Mouse (Mus musculus): Measurements from ENCODE around the gene Arpc2. TPM values are rescaled to one million over a fixed set of nuclear protein-coding genes. Genes with fewer than 3 reads are reported as not detected.
A peak's percentile ranks its signal among the peaks of the same experiment; 100 is the strongest.

The Arpc2 gene
- polyA plus RNA-seq, 1 experiment from 2014 or later = 448 TPM

DNA sequence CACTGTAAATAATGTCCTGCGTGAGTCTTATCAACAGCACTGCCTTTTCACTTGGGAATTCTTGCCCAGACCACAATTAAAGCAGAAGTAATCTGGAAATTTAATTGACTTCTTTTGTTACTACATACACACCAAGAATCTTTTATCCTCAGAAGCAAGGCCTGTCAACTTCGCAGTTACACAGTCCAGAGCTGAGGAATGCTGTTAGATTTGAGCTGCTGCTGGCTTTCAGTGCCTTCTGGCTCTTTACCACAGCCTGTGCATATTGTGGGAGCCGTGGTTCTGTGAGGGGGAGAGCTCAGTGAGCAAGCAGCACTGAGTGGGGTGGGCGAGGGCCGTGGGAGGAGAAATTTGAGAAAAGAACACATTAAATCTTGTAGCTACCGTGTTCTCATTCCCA lies 4.4 kb downstream of the Arpc2 start:
- H3K4me3 ChIP-seq = no peak overlapping the region
- 53% methylated on average over 6 of the region's 6 CpGs for WGBS
- 0 out of 2 replicates have a peak, but pooled peaks cover 5% of the 10 kb centered on the region for H3K36me3 ChIP-seq
- peaks cover 41% of the 10 kb centered on the region for H3K4me1 ChIP-seq
- H3K9me3 ChIP-seq = no peaks in the 10 kb centered on the region
- H3K27ac ChIP-seq = no peak overlapping the region; the same call in 1 of the 2 replicates
- H3K4me2 ChIP-seq = no peak overlapping the region
- ATAC-seq (ENCODE audit: borderline replicate concordance, extremely low read depth, low FRiP score, low TSS enrichment) = no peak
- no peaks in the 10 kb centered on the region for H3K27me3 ChIP-seq
- H3K9ac ChIP-seq = no peak overlapping the region

DNA sequence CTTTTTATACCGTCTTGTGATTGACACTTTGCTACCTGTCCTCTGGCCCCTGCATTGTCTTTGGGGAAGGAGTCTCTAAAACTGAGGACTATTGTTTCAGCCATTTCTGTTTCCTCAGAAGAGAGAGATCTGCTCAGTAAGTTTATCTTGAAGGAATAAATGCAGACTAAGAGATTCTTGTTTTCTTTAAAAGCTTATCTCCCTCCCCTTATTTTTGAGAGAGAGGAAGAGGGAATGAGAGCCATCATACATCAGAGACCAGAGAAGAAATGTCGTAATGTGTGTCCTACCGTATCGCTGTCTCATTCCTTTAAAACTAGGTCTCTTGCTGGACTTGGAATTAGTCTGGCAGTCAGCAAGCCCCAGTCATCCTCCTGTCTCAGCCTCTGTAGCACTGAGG lies 4.9 kb downstream of the Arpc2 start:
- no peaks in the 10 kb centered on the region for H3K27me3 ChIP-seq
- no peak overlapping the region for H3K9ac ChIP-seq
- ATAC-seq (ENCODE audit: borderline replicate concordance, extremely low read depth, low FRiP score, low TSS enrichment) = no peak
- no peak overlapping the region; the same call in 1 of the 2 replicates for H3K27ac ChIP-seq
- WGBS = 66% methylated on average over 4 of the region's 4 CpGs
- H3K4me1 ChIP-seq = peaks cover 36% of the 10 kb centered on the region
- no peaks in the 10 kb centered on the region for H3K9me3 ChIP-seq
- H3K4me3 ChIP-seq = no peak overlapping the region
- no peak overlapping the region for H3K4me2 ChIP-seq
- H3K36me3 ChIP-seq = peaks cover 5% of the 10 kb centered on the region; the same call in 1 of the 2 replicates

- H3K9ac ChIP-seq = no peak overlapping the region
- no peak for ATAC-seq (ENCODE audit: borderline replicate concordance, extremely low read depth, low FRiP score, low TSS enrichment)
- H3K4me3 ChIP-seq = no peak overlapping the region
- no peaks in the 10 kb centered on the region for H3K9me3 ChIP-seq
- peaks cover 29% of the 10 kb centered on the region for H3K36me3 ChIP-seq
- WGBS = 75% methylated on average over 2 of the region's 2 CpGs
- H3K4me1 ChIP-seq = peaks cover 12% of the 10 kb centered on the region
- H3K27me3 ChIP-seq = no peaks in the 10 kb centered on the region
- no peak overlapping the region for H3K4me2 ChIP-seq
- H3K27ac ChIP-seq = no peak overlapping the region
These were observed 9.6 kb downstream of the Arpc2 start for GRCm38 (mm10) chr1:74245525-74245924.

- Histone ChIP-seq H3K27ac (peak overlapping the region; percentile 52), H3K4me3 (no peak overlapping the region), H3K9ac (no peak overlapping the region), H3K4me1 (peaks cover 6% of the 10 kb centered on the region; the same call in 1 of the 2 replicates), H3K4me2 (no peak overlapping the region), H3K36me3 (peaks cover 58% of the 10 kb centered on the region), H3K9me3 (no peaks in the 10 kb centered on the region), H3K27me3 (no peaks in the 10 kb centered on the region)
- WGBS = 48% methylated on average over 1 of the region's 1 CpGs
- ATAC-seq (ENCODE audit: borderline replicate concordance, extremely low read depth, low FRiP score, low TSS enrichment) = no peak; the same call in 1 of the 2 replicates
These were observed 12.9 kb downstream of the Arpc2 start for GRCm38 (mm10) chr1:74248799-74249198.

GRCm38 (mm10) chr1:74249331-74249980 lies 13.6 kb downstream of the Arpc2 start:
- Histone ChIP-seq H3K27me3 (no peaks in the 10 kb centered on the region), H3K9me3 (no peaks in the 10 kb centered on the region), H3K36me3 (peaks cover 59% of the 10 kb centered on the region), H3K4me2 (no peak overlapping the region), H3K27ac (peak overlapping the region; percentile 52), H3K4me1 (peaks cover 6% of the 10 kb centered on the region; the same call in 1 of the 2 replicates), H3K9ac (no peak overlapping the region), H3K4me3 (no peak overlapping the region)
- no peak for ATAC-seq (ENCODE audit: borderline replicate concordance, extremely low read depth, low FRiP score, low TSS enrichment)
- WGBS = 66% methylated on average over 5 of the region's 5 CpGs

DNA sequence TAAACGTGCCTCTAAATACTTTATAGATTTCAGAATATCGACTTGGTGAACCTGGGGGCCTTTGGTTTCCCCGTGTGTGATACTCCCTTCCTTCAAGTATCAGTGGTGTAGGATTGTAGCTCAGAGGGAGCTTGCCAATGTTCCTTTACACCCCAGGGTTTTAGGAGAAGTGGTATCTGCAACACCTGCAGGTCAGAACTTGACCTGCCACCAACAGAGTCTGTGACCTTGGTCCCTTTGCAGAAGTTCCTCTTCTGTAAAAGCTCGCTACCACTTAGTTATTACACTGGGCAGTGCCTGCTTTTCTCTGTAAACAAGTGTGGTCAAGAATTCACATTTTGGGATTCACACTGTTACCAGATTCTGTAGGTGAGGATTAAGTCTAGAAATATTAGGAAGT lies 14.2 kb downstream of the Arpc2 start:
- H3K9me3 ChIP-seq = no peaks in the 10 kb centered on the region
- no peaks in the 10 kb centered on the region for H3K27me3 ChIP-seq
- H3K27ac ChIP-seq = no peak overlapping the region
- no peak for ATAC-seq (ENCODE audit: borderline replicate concordance, extremely low read depth, low FRiP score, low TSS enrichment)
- H3K4me1 ChIP-seq = peaks cover 6% of the 10 kb centered on the region; the same call in 1 of the 2 replicates
- no peak overlapping the region for H3K4me2 ChIP-seq
- no peak overlapping the region for H3K9ac ChIP-seq
- WGBS = 83% methylated on average over 4 of the region's 4 CpGs
- H3K36me3 ChIP-seq = peaks cover 64% of the 10 kb centered on the region
- H3K4me3 ChIP-seq = no peak overlapping the region

DNA sequence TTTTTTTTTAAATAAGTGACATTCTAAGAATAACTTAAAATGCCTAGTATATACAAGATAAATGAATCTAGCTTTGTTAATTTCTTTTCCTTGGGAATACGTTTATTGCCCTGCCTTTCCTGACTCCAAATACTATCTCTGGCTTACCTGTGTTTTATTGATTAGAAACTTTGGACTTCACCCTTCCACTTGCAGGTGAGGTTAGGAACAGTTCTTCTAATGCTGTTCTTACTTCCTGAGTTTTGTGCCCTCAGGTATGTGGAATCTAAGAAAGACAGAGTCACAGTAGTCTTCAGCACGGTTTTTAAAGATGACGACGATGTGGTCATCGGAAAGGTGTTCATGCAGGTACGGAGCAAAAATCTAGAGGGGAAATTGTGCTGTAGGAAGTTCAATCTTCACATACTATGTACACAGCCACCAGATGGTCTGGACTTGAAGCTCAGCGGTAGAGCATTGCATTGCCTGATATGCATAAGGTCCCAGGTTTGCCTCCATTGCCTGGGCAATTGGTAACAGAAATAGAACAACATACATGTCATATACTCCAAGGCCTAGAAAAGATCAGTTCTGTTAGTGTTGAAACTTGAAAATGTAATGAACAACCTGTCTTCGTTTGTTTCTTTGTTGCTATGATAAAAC lies 19.9 kb downstream of the Arpc2 start:
- 93% methylated on average over 8 of the region's 8 CpGs for WGBS
- Histone ChIP-seq H3K27ac (no peak overlapping the region), H3K36me3 (peaks cover 87% of the 10 kb centered on the region)

DNA sequence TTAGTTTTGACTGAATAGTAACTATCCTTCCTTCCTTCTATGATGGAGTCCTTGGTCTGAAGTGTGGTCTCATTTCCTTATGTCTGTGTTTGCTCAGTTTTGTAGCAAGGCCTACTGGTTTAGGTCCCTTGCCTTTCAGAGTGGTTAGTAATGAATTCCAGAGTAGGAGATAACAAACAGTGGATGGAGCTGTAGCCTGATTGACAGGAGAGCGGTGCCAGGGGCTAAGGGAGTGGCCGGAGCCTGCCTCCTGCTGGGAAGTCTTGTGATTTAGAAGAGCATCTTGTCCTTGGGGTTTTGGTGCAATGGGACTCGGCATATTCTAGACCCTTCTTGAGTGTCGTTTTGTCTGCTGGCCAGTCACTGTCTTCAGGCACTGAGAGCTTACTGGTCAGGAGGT lies 20.9 kb downstream of the Arpc2 start:
- no peaks in the 10 kb centered on the region for H3K4me1 ChIP-seq
- H3K9me3 ChIP-seq = no peaks in the 10 kb centered on the region
- no peaks in the 10 kb centered on the region for H3K27me3 ChIP-seq
- H3K9ac ChIP-seq = no peak overlapping the region
- H3K4me3 ChIP-seq = no peak overlapping the region
- no peak for ATAC-seq (ENCODE audit: borderline replicate concordance, extremely low read depth, low FRiP score, low TSS enrichment)
- H3K36me3 ChIP-seq = peaks cover 84% of the 10 kb centered on the region
- WGBS = 77% methylated on average over 4 of the region's 4 CpGs
- H3K4me2 ChIP-seq = no peak overlapping the region
- H3K27ac ChIP-seq = no peak overlapping the region

More for the DNA sequence above, 19.9 kb downstream of the Arpc2 start:
- Histone ChIP-seq H3K4me1 (no peaks in the 10 kb centered on the region), H3K9ac (no peak overlapping the region), H3K4me2 (no peak overlapping the region), H3K27me3 (no peaks in the 10 kb centered on the region), H3K9me3 (no peaks in the 10 kb centered on the region), H3K4me3 (no peak overlapping the region)
- no peak for ATAC-seq (ENCODE audit: borderline replicate concordance, extremely low read depth, low FRiP score, low TSS enrichment)

GRCm38 (mm10) chr1:74262510-74262909 lies 26.6 kb downstream of the Arpc2 start:
- no peak for ATAC-seq (ENCODE audit: borderline replicate concordance, extremely low read depth, low FRiP score, low TSS enrichment)
- 80% methylated on average over 6 of the region's 6 CpGs for WGBS
- H3K4me1 ChIP-seq = no peaks in the 10 kb centered on the region

GRCm38 (mm10) chr1:74268750-74269149 lies 32.9 kb downstream of the Arpc2 start:
- Histone ChIP-seq H3K4me2 (no peak overlapping the region), H3K36me3 (peaks cover 54% of the 10 kb centered on the region), H3K9ac (no peak overlapping the region), H3K9me3 (no peaks in the 10 kb centered on the region), H3K27me3 (no peaks in the 10 kb centered on the region), H3K27ac (no peak overlapping the region), H3K4me1 (no peaks in the 10 kb centered on the region), H3K4me3 (no peak overlapping the region)
- WGBS = 76% methylated on average over 8 of the region's 8 CpGs
- no peak for ATAC-seq (ENCODE audit: borderline replicate concordance, extremely low read depth, low FRiP score, low TSS enrichment)

More at GRCm38 (mm10) chr1:74262510-74262909, 26.6 kb downstream of the Arpc2 start:
- no peaks in the 10 kb centered on the region for H3K27me3 ChIP-seq
- peaks cover 90% of the 10 kb centered on the region for H3K36me3 ChIP-seq
- no peak overlapping the region for H3K4me3 ChIP-seq
- no peak overlapping the region for H3K4me2 ChIP-seq
- no peaks in the 10 kb centered on the region for H3K9me3 ChIP-seq
- no peak overlapping the region for H3K27ac ChIP-seq
- no peak overlapping the region for H3K9ac ChIP-seq

DNA sequence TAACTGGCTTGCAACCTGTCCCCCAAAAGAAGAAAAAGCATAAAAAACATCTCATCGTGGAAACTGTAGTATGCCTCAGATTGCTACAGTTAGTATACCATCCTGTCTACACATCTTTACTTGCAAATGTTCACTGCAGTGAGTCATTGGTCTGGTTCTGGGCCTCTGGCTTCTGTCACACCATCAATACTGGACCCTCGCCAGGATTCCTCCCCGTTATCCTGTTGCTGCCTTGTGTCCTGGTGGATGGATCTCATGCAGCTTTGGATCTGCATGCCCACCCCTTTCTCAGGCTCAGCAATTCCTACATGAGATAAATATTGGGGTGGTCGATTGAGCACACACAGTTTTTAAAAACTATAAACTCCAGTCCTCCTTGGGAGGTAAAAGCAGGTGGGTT lies 35.8 kb downstream of the Arpc2 start:
- Histone ChIP-seq H3K27me3 (no peaks in the 10 kb centered on the region), H3K9me3 (no peaks in the 10 kb centered on the region), H3K9ac (no peak overlapping the region), H3K4me1 (peaks cover 11% of the 10 kb centered on the region), H3K27ac (no peak overlapping the region), H3K36me3 (peaks cover 25% of the 10 kb centered on the region), H3K4me2 (no peak overlapping the region), H3K4me3 (no peak overlapping the region)
- 55% methylated on average over 4 of the region's 4 CpGs for WGBS
- ATAC-seq (ENCODE audit: borderline replicate concordance, extremely low read depth, low FRiP score, low TSS enrichment) = no peak

- WGBS = 26% methylated on average over 9 of the region's 9 CpGs
- H3K36me3 ChIP-seq = peaks cover 10% of the 10 kb centered on the region
- H3K9me3 ChIP-seq = no peaks in the 10 kb centered on the region
- no peak overlapping the region for H3K9ac ChIP-seq
- H3K4me2 ChIP-seq = peak overlapping the region; percentile 17; the same call in 1 of the 2 replicates
- no peak overlapping the region for H3K4me3 ChIP-seq
- H3K27me3 ChIP-seq = no peaks in the 10 kb centered on the region
- H3K27ac ChIP-seq = peak overlapping the region; percentile 58
- peak; percentile 58 for ATAC-seq (ENCODE audit: borderline replicate concordance, extremely low read depth, low FRiP score, low TSS enrichment)
- peaks cover 11% of the 10 kb centered on the region for H3K4me1 ChIP-seq
These were observed 39.1 kb downstream of the Arpc2 start for GRCm38 (mm10) chr1:74275015-74275414.
